Mouse (Mus musculus): ENCODE results near the gene Cfd.

DNA sequence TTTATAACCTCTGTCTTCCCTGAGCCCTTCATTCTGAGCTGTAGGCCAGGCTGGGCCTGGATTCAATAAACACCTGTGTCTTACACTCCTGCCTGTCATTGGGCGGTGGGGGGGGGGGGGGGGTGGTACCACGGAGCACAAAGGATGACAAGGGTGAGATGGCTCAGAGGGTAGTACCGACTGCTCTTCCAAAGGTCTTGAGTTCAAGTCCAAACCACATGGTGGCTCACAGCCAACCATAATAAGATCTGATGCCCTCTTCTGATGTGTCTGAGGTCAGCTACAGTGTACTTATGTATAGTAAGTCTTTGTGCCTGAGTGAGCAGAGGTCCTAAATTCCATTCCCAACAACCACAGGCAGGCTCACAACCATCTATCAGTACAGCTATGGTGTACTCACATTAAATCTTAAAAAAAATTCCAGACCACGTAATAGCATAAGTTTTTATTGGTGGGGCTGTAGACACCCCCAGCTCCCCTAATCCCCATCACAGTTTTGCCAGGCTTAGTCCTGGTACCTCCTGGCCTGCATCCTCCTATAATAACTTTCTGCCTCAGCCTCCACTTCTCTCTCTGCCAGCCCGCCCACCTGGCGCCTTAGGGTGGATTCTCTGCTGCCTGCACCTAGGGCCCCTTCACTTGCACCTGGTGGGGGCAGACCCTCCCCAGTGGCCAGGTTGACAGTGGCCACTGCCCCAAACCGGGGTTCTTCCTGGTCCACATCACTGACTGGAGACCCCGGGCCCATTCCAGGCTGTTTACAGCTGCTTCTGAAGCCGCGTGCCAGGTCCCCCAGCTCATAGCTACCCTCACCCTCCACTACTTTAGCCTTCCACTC is 26.1 kb upstream of the Cfd start:
- TF ChIP-seq CTCF (IDR thresholded peaks at IDR 0.05; ENCODE audit: control insufficient read depth, insufficient read depth, insufficient read length) (no peak), MYOD1 (IDR thresholded peaks at IDR 0.05; ENCODE audit: control insufficient read depth, insufficient read length, low read depth) (no peak), USF1 (IDR thresholded peaks at IDR 0.05; ENCODE audit: low read depth) (no peak)
